Mouse (Mus musculus): ENCODE results near the gene Ptdss2.
A peak's percentile ranks its signal among the peaks of the same experiment; 100 is the strongest.

- TF ChIP-seq CTCF (conservative IDR thresholded peaks at IDR 0.05; ENCODE audit: insufficient read depth, insufficient read length, low read depth, low read length) (no peak), POLR2A (IDR thresholded peaks at IDR 0.05; ENCODE audit: low read depth, low read length) (peak; percentile 26)
These were observed 22.1 kb upstream of the Ptdss2 start, which contains the start of gene Sigirr for GRCm38 (mm10) chr7:141099911-141100691.

Measured in kidney, adult 2 months (tissue).